Mouse (Mus musculus) heart, adult 8-10 months (tissue): ENCODE results near the gene Cnih3. TPM values are rescaled to one million over a fixed set of nuclear protein-coding genes. Genes with fewer than 3 reads are reported as not detected.

Experiments used
- DNase-seq: peaks from one replicate; pipeline ENCODE4 v3.0.0; 2022; ENCODE audit warnings: low spot score
- total RNA-seq, 4 experiments: library from RNA; stranded (reverse); gene quantifications; 2 replicates each; pipeline ENCODE4 v1.2.4; 2022

Cnih3 gene
- not detected for total RNA-seq

DNA sequence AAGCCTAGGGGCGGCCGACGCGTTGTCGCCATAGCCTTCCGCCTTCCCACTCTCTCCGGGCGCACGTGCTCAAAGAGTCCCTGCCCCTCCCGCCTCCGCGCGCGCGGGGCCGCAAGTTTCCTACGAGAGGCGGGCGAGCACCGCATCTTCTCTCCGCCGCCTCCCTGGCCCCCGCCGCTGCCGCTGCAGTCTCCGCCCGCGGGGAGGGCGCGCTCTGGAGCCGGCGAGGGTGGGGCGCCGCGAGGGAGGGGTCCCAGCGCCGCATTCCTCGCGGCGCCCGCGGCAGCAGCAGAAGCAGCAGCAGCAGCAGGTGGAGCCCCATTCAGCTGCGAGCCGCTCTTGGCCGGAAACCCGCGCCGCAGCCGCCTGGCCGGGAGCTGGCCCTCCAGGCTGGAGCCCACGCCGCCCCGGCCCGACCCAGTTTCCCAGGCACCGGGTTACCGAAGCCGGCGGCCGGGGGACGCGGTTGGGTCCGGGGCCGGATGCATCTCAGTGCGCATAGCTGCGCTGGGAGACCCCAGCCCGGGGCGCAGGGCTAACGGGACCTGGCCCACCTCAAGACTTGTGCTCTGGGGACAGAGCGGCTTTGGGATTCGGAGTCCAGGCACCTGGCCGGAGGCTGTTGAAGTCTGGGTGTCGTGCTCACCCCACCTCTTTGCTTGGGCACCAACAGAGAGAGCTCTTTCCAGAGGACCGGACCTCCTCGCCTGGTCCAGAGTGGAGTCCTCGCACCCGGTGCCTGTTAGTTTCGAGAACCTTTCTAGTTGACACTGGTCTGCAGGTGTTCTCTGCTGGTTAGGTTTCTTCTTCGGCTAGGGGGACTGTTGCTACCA, at the start of gene Cnih3:
Gene Cnih3, plus strand, starts transcription at position 262 of the 833 bp plus-strand sequence.
- DNase-seq = no peak

- DNase-seq = no peak
These were observed 44.4 kb upstream of the Cnih3 start for GRCm38 (mm10) chr1:181307981-181308380.

GRCm38 (mm10) chr1:181310712-181311111, 41.7 kb upstream of the Cnih3 start:
- DNase-seq = no peak

- no peak for DNase-seq
These were observed 40.0 kb upstream of the Cnih3 start for GRCm38 (mm10) chr1:181312115-181313045.

DNA sequence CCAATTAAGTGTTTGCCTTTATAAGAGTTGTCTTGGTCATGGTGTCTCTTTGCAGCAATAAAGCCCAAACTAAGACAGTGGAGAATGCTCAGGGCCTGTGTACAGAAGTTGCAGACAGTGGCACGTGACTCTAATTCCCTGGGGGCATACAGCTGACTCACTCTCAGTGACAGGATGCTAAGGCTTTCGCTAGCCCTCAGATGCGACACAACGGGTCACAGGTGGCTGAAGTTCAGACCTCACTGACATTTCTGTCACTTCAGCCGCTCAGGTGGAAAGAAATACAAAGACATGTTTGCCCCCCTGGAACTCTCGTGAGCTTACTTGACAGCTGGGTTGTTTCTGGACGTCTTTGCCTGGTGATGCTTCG, 39.4 kb upstream of the Cnih3 start:
- DNase-seq = no peak

GRCm38 (mm10) chr1:181314301-181314700, 38.1 kb upstream of the Cnih3 start:
- no peak for DNase-seq

DNA sequence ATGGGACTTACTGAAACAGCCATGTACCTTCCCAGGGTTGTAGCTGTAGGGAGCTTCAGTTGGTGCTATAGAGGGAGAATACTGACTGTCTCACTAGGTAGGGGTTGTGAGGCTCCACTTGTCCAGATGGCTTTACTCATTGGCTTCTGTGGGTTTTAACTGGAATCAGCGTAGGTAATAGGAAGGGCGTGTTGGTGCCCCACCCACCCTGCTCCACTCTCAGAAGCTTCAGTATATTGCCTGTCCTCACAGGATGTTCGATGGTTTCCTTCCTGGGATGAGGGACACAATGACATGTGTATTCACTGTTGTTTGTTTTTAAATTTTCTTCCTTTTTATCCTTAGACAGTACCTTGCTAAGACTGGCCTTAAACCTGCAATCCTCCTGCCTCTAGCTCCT, 37.1 kb upstream of the Cnih3 start:
- no peak for DNase-seq

DNA sequence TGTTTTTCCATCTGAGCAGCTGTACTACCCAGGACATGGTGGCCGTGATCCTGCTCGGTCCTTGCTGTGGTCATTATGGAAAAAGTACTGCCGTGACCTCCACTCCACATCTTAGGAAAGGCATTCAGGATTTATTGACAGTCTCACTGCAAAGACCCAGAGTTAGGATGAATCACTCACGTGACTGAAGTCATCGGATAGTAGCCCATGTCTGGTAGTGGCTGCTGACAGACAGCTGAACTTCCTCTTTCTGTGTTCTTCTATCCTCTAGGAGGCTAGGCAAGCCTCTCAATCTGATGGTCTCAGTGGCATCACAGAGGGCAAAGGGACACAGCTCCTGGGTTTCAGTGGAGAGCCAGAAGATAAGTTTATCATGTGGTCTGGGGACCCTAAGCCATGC, 35.9 kb upstream of the Cnih3 start:
- no peak for DNase-seq

GRCm38 (mm10) chr1:181319466-181319865, 33.0 kb upstream of the Cnih3 start:
- no peak for DNase-seq

GRCm38 (mm10) chr1:181321149-181321548, 31.3 kb upstream of the Cnih3 start:
- DNase-seq = no peak

DNA sequence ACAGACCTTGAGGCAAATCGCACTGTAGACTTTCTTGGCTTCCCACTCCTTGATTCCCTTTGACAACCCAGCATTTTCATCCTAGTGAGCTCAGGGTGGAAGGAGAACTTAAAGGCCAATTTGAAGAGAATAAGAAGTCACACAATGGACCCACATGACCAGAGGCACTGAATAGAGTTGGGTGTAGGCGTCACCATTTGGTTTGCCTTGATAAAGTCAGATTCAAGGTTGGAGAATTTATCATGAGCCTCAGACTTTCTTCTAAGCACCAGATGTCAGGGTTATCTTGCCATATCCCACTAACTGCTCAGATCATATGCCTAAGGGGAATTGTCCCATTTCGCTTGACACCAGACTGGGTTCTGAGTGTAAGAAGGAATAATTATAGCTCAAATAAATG, 29.3 kb upstream of the Cnih3 start:
- no peak for DNase-seq

DNA sequence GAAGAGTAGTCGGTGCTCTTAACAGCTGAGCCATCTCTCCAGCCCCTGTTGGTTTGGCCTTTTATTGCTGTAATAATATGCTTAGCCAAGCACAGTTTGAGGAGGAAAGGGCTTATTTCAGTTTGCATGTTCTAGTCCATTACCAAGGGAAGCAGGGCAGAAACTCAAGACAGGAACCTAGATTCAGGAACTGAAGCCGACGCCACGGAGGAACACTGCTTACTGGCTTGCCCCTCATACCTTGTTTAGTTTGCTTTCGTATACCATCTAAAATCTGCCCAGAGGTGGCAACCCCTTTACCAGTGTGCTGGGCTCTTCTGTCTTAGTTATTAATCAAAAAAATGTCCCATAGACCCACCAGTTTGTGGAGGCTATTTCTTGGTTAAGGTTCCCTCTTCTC, 25.3 kb upstream of the Cnih3 start:
- DNase-seq = no peak

DNA sequence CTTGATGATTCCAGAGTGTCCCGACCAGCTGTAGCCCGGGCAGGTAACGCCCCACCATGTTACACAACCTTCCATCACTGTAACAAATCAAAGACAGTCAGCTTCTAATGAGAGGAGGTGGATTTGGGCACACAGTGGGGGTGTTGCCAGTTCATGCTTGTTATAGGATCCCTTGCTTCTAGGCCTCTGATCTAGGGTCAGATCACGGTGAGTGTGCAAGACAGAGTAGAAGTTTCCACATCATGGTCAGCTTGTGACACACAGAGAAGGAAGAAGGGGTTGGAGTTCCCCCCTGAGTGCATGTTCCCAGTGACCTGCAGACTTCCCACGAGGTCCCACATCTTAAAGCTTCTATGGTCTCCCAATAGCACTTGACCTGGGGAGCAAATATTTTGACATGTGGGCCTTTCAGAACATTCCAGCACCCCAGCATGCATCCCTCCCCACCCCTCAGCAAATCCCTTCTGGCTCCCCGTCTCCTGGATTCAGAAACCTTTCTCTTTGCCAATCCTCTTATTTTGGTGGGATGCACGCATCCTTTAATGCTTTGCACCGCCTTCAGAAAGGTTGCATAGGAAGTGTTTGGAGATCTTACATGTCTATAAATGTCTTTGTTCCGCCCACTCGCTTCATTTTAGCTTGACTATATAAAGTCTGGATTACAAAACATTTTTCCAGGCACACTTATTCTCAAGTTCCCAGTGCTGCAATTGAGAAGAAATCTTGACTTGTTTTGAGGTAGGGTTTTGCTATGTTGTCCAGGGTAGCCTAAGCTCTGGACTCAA, 24.6 kb upstream of the Cnih3 start:
- DNase-seq = no peak

- no peak for DNase-seq
These were observed 23.3 kb upstream of the Cnih3 start for GRCm38 (mm10) chr1:181329110-181329509.

DNA sequence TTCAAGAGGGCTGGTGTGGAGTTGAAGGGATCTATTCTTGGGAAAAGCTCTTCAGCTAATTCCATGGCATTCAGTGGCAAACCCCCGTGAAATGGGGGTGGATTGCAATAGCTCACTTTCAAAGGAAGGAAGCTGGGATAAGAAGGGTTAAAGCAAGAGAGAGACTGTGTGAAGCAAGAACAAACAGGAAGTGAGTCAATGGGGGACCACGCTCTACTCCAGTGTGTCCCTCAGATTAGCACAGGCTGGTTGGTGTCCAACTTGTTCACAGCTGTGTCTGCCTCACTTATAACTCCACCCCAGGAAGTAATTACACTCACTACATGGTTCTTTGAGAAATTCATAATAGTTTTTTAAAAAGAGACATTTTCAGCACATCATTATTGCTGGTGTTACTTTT, 19.8 kb upstream of the Cnih3 start:
- peak; percentile 35 for DNase-seq

DNA sequence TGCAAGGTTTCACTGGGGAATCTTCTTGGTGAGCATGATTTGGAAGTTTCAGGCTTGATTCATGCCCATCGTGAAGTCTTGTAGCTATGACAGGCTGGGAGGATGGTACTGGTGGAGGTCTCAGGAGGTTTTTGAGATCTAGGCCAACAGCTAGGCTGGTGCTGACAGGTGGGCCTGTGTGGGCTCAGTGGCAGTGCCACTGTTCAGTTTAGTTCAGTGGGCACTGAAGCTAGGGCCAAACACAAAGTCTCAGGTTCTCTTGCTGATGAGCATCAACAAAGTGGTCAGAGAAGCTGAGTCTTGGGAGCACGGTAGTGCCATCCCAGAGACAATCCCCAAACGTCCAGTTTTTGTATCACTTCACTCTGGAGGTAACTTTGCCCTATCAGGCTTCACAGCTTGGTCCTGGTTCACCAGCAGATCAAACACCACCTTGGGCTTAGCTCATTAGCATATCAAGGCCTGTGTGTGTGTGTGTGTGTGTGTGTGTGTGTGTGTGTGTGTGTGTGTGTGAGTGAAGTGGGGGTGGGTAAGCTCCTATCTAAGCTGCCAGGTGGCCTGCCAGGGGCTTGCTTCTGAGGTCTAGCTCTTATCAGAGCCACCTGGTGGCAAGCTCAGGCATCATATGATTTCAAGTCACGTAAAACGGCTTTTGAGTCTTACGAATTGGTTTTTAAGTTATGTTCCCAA, 18.0 kb upstream of the Cnih3 start:
- no peak for DNase-seq

GRCm38 (mm10) chr1:181335019-181335365, 17.4 kb upstream of the Cnih3 start:
- no peak for DNase-seq

DNA sequence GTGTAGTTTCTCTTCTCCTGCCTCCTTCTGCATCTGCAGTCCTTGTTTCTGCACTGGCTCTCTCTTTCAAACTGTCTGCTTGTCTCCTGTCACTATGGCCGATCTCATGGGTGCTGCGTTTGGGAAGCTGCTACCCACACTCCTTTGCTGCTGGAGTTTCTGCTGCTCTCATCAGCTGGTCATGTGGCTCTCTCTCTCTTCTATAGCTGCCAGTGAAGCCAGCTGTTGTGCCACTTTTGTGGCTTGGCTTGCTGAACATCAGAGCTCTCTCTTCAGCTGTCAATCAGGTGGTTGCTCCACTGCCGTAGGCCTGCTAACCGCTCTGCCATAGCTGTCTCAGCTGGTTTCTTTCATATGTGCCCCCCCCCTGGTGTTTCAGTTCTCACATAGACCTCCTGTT, 17.0 kb upstream of the Cnih3 start:
- DNase-seq = no peak

- DNase-seq = no peak
These were observed 15.6 kb upstream of the Cnih3 start for GRCm38 (mm10) chr1:181336857-181337256.

- DNase-seq = no peak
These were observed 13.3 kb upstream of the Cnih3 start for GRCm38 (mm10) chr1:181339106-181339505.

GRCm38 (mm10) chr1:181345547-181345946, 6.9 kb upstream of the Cnih3 start:
- DNase-seq = peak; percentile 46

DNA sequence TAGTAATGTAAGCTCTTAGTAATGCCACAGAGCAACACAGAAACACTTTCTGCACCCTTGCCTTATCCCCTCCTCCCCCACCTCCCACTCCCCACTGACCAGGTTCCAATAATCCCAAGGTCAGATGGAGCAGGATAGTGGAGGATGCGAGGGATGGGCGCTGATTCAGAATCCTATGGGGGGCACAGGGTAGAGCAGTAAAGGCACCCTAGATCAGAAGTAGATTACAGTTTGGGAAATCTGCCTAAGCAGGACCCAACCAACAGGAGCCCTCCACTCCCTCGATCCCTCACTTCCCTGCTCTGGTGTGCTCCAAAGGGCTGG, 423 bp upstream of the Cnih3 start:
- no peak for DNase-seq
